Mouse (Mus musculus) kidney, postnatal 0 days (tissue): Measurements from ENCODE around the gene Pcbp3. TPM values are rescaled to one million over a fixed set of nuclear protein-coding genes. Genes with fewer than 3 reads are reported as not detected.

Experiments used
- ATAC-seq: fragments of 200-750 bp; cut with Nextera tagmentation; replicated peaks from 2 replicates; pipeline ENCODE4 v1.8.0; 2017; ENCODE audit warnings: low read depth, moderate number of reproducible peaks, moderate TSS enrichment, moderate library complexity; ENCODE audit not compliant: low FRiP score
- DNase-seq: peaks from one replicate; pipeline ENCODE4 v3.0.0-alpha.2; 2016; ENCODE audit warnings: low spot score
- H3K27ac ChIP-seq: fragments of 300-500 bp; sonication (generic); 2 replicates; pipeline ENCODE4 v1.5.1; 2014; ENCODE audit warnings: mild to moderate bottlenecking
- H3K27me3 ChIP-seq: fragments of 300-500 bp; sonication (generic); 2 replicates; pipeline ENCODE4 v1.6.1; 2014; ENCODE audit warnings: low read length, mixed read lengths; ENCODE audit not compliant: insufficient read depth
- H3K36me3 ChIP-seq: fragments of 300-500 bp; sonication (generic); 2 replicates; pipeline ENCODE4 v1.6.1; 2014; ENCODE audit warnings: low read length, mixed read lengths; ENCODE audit not compliant: insufficient read depth
- H3K4me1 ChIP-seq: fragments of 300-500 bp; sonication (generic); replicated peaks from 2 replicates; pipeline ENCODE4 v1.6.1; 2014; ENCODE audit warnings: antibody characterized with exemption, low read length, mixed read lengths; ENCODE audit not compliant: insufficient read depth
- H3K4me2 ChIP-seq: fragments of 300-500 bp; sonication (generic); 2 replicates; pipeline ENCODE4 v1.6.1; 2014; ENCODE audit warnings: mild to moderate bottlenecking, low read length, moderate library complexity, mixed read lengths
- H3K4me3 ChIP-seq: fragments of 300-500 bp; sonication (generic); replicated peaks from 2 replicates; pipeline ENCODE4 v1.5.1; 2014; ENCODE audit warnings: low read depth, low read length
- H3K9ac ChIP-seq: fragments of 300-500 bp; sonication (generic); 2 replicates; pipeline ENCODE4 v1.6.1; 2014; ENCODE audit warnings: low read depth, low read length
- H3K9me3 ChIP-seq: fragments of 300-500 bp; sonication (generic); replicated peaks from 2 replicates; pipeline ENCODE4 v1.6.1; 2016; ENCODE audit warnings: low read length, inconsistent platforms, mixed read lengths
- CTCF ChIP-seq: IDR thresholded peaks from 2 replicates; pipeline ENCODE4 v1.5.1; 2016; ENCODE audit warnings: antibody characterized with exemption, low read depth, mild to moderate bottlenecking, moderate library complexity
- WGBS: fragments of 180-500 bp; shearing (Covaris S2); extraction: QIAGEN DNeasy Blood & Tissue Kit; methylation state at CpG from one replicate; pipeline ENCODE4 v1.1.7; 2014; 5-methylcytosine and 5-hydroxymethylcytosine counted together
- polyA plus RNA-seq: library from polyadenylated mRNA; unstranded; fragments of >200 nt; fragmentation: Nextera tagmentation; extraction: Ambion mirVana; gene quantifications from 2 replicates; pipeline ENCODE4 v1.2.1, GENCODE M21; 2015

Pcbp3 gene
- polyA plus RNA-seq, 1 experiment from 2014 or later, result 32.3 TPM

DNA sequence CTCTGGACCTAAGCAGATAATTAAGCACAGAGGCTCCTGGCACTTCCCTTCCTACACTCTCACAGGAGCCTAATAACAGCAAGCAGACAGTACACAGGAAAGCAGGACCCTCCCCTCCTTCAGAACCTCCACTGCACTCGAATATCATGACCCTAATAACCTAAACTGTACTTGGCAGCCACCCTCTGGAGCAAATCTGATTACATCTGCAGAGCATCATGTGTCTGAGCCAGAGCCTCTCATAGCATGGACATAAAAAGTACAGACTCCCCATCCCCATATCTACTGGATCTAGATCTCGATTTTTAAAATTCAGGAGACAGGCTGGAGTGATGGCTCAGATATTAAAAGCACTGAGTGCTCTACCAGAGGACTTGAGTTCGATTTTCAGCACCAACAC is 58.0 kb downstream of the Pcbp3 start:
- H3K4me2 ChIP-seq, result no peak overlapping the region
- H3K27ac ChIP-seq, result no peak overlapping the region
- no peak overlapping the region for H3K4me3 ChIP-seq
- DNase-seq, result no peak
- no peak for ATAC-seq
- 47% methylated on average over 3 of the region's 3 CpGs for WGBS
- no peaks in the 10 kb centered on the region for H3K36me3 ChIP-seq
- H3K9ac ChIP-seq, result no peak overlapping the region
- TF ChIP-seq CTCF, result no peak
- H3K4me1 ChIP-seq, result peaks cover 16% of the 10 kb centered on the region; the same call in 1 of the 2 replicates
- no peaks in the 10 kb centered on the region for H3K27me3 ChIP-seq
- H3K9me3 ChIP-seq, result no peaks in the 10 kb centered on the region

DNA sequence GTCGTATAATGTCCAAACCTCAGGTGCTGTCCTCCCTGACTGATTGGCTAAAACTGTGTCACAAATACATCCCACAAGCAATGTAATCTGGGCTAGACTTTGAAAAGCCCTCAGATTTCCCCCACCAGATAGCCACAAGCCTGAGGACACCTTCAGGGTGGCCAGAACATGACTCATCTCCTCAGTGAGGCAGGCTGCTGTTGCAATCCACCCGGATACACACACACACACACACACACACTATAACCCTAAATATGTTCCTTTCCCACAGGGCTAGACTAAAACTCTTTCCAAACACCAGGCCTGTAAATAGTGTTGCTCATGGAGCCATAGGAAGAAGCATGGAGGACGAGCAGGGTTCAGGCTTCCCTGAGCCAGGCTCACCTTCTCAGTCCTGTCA is 58.6 kb downstream of the Pcbp3 start:
- Histone ChIP-seq H3K4me2 (no peak overlapping the region), H3K4me1 (peaks cover 16% of the 10 kb centered on the region; the same call in 1 of the 2 replicates), H3K9me3 (no peaks in the 10 kb centered on the region), H3K36me3 (no peaks in the 10 kb centered on the region), H3K27me3 (no peaks in the 10 kb centered on the region), H3K27ac (no peak overlapping the region), H3K4me3 (no peak overlapping the region), H3K9ac (no peak overlapping the region)
- 56% methylated on average over 3 of the region's 3 CpGs for WGBS
- peak; percentile 17 for DNase-seq
- no peak for ATAC-seq
- TF ChIP-seq CTCF, result no peak

DNA sequence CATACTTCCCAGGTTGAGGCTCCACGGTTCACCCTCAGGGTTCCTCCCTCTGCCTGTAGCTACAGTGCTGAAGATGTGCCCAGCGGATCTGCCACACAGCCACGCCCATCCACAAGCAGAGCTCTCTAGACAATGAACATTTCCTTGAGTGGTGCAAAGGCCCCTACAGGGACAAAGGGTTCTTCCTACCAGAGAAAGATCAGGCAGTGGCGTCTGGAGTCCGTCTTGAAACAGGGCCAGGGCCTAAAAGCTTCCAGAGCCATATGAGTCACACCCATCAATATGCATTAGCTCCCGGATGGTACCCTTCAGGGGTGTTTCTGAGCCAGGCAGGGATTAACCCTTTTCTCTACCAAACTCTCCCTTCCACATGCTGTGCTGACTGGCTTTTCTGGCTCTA is 59.1 kb downstream of the Pcbp3 start:
- WGBS, result 29% methylated on average over 6 of the region's 6 CpGs
- peak; percentile 62 for DNase-seq

DNA sequence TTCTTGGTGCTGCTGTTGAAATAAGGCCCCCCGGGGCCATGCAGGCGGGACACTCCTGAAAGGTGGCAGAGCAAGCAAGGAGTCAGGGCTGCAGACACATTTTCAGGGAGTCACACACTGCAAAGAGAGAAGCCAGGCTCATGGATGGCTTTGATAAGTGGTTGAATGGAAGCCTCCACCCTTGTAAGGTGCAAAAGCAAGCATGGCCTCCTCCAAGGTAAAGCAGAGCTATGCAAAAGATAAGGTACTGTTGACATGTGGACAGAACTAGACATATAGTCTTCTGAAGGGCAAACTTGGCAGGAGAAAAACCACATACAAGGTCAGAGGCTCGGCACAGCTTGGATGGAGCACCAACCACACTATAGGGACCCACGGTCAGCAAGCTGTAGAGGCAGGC is 63.3 kb downstream of the Pcbp3 start:
- Histone ChIP-seq H3K4me3 (no peak overlapping the region), H3K9me3 (no peaks in the 10 kb centered on the region), H3K4me2 (no peak overlapping the region), H3K27me3 (no peaks in the 10 kb centered on the region), H3K36me3 (no peaks in the 10 kb centered on the region), H3K9ac (no peak overlapping the region), H3K27ac (no peak overlapping the region), H3K4me1 (peaks cover 3% of the 10 kb centered on the region; the same call in 1 of the 2 replicates)
- no peak for TF ChIP-seq CTCF
- DNase-seq (no peak), ATAC-seq (no peak)
- 84% methylated on average over 4 of the region's 4 CpGs for WGBS

More for the DNA sequence above, 59.1 kb downstream of the Pcbp3 start:
- Histone ChIP-seq H3K4me2 (no peak overlapping the region), H3K4me3 (no peak overlapping the region), H3K4me1 (peaks cover 16% of the 10 kb centered on the region; the same call in 1 of the 2 replicates), H3K9me3 (no peaks in the 10 kb centered on the region), H3K9ac (no peak overlapping the region), H3K27ac (no peak overlapping the region), H3K36me3 (no peaks in the 10 kb centered on the region), H3K27me3 (no peaks in the 10 kb centered on the region)
- ATAC-seq, result 0 out of 2 replicates have a peak, but pooled peaks have one; percentile 29
- TF ChIP-seq CTCF, result no peak

DNA sequence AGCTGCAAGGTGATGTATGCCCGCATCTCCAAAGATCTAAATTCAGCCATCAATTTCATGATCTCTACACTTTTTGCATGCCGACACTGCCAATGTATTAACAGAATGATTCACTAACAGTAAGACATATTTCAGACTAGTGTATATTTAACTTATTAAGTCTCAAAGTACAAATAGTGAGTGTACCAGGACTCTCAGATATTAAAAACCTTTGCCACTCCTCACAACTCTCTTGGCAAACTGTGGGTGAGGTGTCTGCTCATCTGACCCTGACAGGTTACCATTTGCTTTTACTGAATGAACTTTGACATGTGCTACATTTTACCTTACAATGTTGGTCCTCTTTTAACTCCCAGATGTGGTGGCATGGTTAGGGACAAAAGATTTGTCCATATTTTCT is 70.2 kb downstream of the Pcbp3 start:
- H3K4me3 ChIP-seq, result no peak overlapping the region
- no peaks in the 10 kb centered on the region for H3K27me3 ChIP-seq
- WGBS, result 93% methylated on average over 2 of the region's 2 CpGs
- no peak overlapping the region for H3K4me2 ChIP-seq
- H3K36me3 ChIP-seq, result no peaks in the 10 kb centered on the region
- no peak overlapping the region for H3K9ac ChIP-seq
- H3K9me3 ChIP-seq, result no peaks in the 10 kb centered on the region
- 0 out of 2 replicates have a peak overlapping the region, but pooled peaks have one; percentile 42 for H3K27ac ChIP-seq
- H3K4me1 ChIP-seq, result no peaks in the 10 kb centered on the region
- DNase-seq (peak; percentile 22), ATAC-seq (peak; percentile 40; the same call in 1 of the 2 replicates)
- TF ChIP-seq CTCF, result no peak

DNA sequence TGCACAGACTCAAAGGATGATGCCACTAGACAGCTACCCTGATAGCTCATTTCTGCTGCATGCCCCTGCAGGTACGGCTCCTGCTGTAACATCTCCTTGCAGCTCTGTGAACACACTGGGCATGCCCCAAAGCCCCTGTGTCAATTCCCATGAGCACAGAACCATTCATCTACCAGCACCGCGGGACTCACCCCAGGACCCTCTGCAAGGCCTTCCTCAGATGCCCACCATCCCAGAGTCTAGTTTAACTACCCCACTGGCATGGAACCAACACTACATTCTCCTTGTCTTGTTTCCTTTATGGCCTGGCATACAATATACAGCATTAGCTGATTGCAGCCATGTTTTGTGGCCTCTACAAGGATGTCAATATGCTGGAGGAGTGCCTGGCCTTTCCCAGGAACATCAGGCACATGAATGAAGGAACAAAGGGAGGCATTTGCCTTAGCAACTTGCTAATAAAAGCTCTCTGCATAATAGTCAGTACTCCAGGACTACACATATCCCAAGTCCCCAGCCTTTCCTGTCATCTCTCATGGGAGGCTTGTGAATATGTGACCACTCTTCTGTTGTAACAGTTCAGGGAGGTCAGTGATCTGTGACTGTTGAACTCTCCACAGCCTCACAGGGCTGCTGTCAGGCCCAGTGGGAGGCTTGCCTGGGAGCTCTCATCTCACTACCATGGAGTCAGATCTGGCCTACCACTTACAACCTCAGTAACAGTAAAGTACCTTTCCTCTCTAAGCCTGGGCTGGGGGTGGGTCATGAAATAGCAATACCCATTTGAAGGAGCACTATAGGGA is 78.0 kb downstream of the Pcbp3 start:
- Histone ChIP-seq H3K9ac (no peak overlapping the region), H3K4me1 (no peaks in the 10 kb centered on the region), H3K4me3 (no peak overlapping the region), H3K36me3 (no peaks in the 10 kb centered on the region), H3K9me3 (no peaks in the 10 kb centered on the region), H3K27me3 (no peaks in the 10 kb centered on the region), H3K4me2 (no peak overlapping the region), H3K27ac (no peak overlapping the region)
- ATAC-seq (peak; percentile 63; the same call in 1 of the 2 replicates), DNase-seq (peak; percentile 29)
- WGBS, result 95% methylated on average over 3 of the region's 3 CpGs
- no peak for TF ChIP-seq CTCF
